Mouse (Mus musculus): ENCODE results near the gene Tyw3.

DNA sequence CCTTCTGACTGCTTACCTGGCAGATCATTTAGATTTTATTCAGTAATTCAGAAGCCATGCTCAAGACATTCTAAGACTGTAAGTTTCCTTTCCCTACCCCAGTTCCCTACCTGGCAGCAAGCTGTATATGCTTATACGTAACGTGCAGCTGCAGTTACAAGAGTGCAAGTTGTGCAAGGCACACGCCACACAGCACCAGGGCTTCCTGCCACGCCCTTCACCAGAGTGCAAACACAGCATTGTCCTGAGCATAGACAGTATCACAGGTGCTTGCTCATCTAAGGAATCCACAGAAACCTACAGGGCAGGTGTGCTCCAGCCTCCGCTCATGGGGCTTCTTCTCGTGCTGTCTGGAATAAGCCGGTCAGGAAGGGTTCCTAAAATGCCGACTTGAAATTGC, 19.0 kb downstream of the Tyw3 start:
- TF ChIP-seq CTCF (IDR thresholded peaks at IDR 0.05; ENCODE audit: low read depth, low read length) (no peak), TAL1 (conservative IDR thresholded peaks at IDR 0.05; ENCODE audit: low read depth, low read length) (no peak)

All from G1E (cell line).